Mouse (Mus musculus) olfactory bulb, adult 2 months (tissue): ENCODE data around the gene Glp2r.

Experiments
- CTCF ChIP-seq: fragments of 200-500 bp; IDR thresholded peaks from 2 replicates; pipeline ENCODE4 v1.5.1; 2012; ENCODE audit warnings: low read depth, mild to moderate bottlenecking, low read length, moderate library complexity; ENCODE audit not compliant: insufficient read depth
- POLR2A ChIP-seq: fragments of 200-500 bp; IDR thresholded peaks from 2 replicates; pipeline ENCODE4 v1.6.1; 2012; ENCODE audit warnings: mild to moderate bottlenecking, low read depth, low read length, moderate library complexity; ENCODE audit not compliant: insufficient read depth

DNA sequence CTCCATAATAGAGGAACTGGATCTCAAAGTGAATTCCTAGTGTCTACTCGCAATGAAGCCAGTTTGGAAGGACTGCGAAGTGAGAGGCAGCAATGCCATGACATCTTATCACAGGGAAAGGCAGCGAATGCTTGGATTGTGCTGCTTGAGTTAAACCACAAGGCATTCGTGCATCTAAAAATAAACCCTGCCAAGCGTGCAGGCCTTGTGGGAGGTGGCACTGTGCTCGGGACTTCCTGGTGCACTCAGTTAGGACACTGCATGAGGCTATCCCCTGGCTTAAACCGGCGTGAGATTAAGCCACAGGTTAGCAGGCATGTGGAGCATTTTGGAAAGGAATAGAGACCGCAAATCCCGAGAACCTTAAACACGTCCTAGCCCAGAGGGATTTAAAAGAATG is 19.2 kb upstream of the Glp2r start:
- TF ChIP-seq CTCF, result no peak
- TF ChIP-seq POLR2A, result no peak
